Mouse (Mus musculus): ENCODE data around the gene Smoc1. TPM values are rescaled to one million over a fixed set of nuclear protein-coding genes. Genes with fewer than 3 reads are reported as not detected.

Gene Smoc1
- polyA plus RNA-seq, 1 experiment = 2.9 TPM

DNA sequence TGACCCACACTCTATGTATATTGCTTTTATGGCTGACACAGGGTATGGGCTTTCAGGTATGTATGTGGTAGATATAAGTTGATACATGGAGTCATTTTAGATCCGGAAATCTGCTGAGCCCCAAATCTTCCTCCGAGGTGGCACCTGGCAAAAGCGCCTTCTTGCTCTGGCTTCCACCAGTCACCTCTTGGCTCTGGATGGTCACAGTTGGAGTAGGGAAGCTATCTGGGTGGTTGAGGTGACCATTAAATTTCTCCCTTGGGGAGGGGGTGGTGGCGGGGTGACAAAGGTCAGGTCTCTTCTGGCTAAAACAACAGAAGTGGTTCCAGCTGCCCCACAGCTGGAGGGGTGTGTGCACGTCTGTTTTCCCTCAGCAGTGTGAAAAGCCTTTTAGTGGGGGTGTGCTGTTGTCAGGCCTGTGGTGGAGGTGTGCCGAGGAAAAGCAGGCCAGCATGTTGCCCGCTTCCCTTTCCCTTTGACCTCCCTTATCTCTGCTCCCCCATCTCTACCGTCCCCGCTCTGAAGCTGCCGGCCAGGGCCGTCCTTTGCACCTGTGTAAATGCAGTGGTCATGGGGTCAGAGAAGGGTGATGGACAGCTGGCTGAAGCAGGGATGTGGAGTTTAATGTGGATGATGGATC lies 68.3 kb downstream of the Smoc1 start:
- no peak for TF ChIP-seq CTCF (conservative IDR thresholded peaks at IDR 0.05; ENCODE audit: insufficient read depth, insufficient read length, low read depth, low read length)
- no peak for TF ChIP-seq POLR2A (IDR thresholded peaks at IDR 0.05; ENCODE audit: low read depth, low read length)
- 24% methylated on average over 11 of the region's 11 CpGs for WGBS

GRCm38 (mm10) chr12:81097267-81097666 lies 70.7 kb downstream of the Smoc1 start:
- no peak for TF ChIP-seq POLR2A (IDR thresholded peaks at IDR 0.05; ENCODE audit: low read depth, low read length)
- TF ChIP-seq CTCF (conservative IDR thresholded peaks at IDR 0.05; ENCODE audit: insufficient read depth, insufficient read length, low read depth, low read length) = no peak

More for the DNA sequence above, 68.3 kb downstream of the Smoc1 start:
- Histone ChIP-seq H3K27ac (ENCODE audit: insufficient read depth, low read depth, low read length) (no peak overlapping the region), H3K4me3 (ENCODE audit: insufficient read depth, low read depth, low read length) (no peak overlapping the region), H3K27me3 (replicated peaks; ENCODE audit: control insufficient read depth, insufficient read depth, low read length) (no peaks in the 10 kb centered on the region), H3K36me3 (ENCODE audit: control insufficient read depth, insufficient read depth, low read length) (no peaks in the 10 kb centered on the region), H3K4me1 (ENCODE audit: control insufficient read depth, insufficient read depth, low read length) (no peaks in the 10 kb centered on the region)
- DNase-seq = no peak

GRCm38 (mm10) chr12:81097738-81098137 lies 71.1 kb downstream of the Smoc1 start:
- DNase-seq = no peak
- Histone ChIP-seq H3K27me3 (replicated peaks; ENCODE audit: control insufficient read depth, insufficient read depth, low read length) (no peaks in the 10 kb centered on the region), H3K27ac (ENCODE audit: insufficient read depth, low read depth, low read length) (no peak overlapping the region), H3K4me3 (ENCODE audit: insufficient read depth, low read depth, low read length) (no peak overlapping the region), H3K36me3 (ENCODE audit: control insufficient read depth, insufficient read depth, low read length) (no peaks in the 10 kb centered on the region), H3K4me1 (ENCODE audit: control insufficient read depth, insufficient read depth, low read length) (no peaks in the 10 kb centered on the region)
- no peak for TF ChIP-seq POLR2A (IDR thresholded peaks at IDR 0.05; ENCODE audit: low read depth, low read length)
- TF ChIP-seq CTCF (conservative IDR thresholded peaks at IDR 0.05; ENCODE audit: insufficient read depth, insufficient read length, low read depth, low read length) = no peak
- WGBS = 43% methylated on average over 4 of the region's 4 CpGs

More at GRCm38 (mm10) chr12:81097267-81097666, 70.7 kb downstream of the Smoc1 start:
- H3K27ac ChIP-seq (ENCODE audit: insufficient read depth, low read depth, low read length) = no peak overlapping the region
- WGBS = 68% methylated on average over 7 of the region's 7 CpGs
- H3K4me3 ChIP-seq (ENCODE audit: insufficient read depth, low read depth, low read length) = no peak overlapping the region
- no peaks in the 10 kb centered on the region for H3K36me3 ChIP-seq (ENCODE audit: control insufficient read depth, insufficient read depth, low read length)
- no peak for DNase-seq
- no peaks in the 10 kb centered on the region for H3K27me3 ChIP-seq (replicated peaks; ENCODE audit: control insufficient read depth, insufficient read depth, low read length)
- no peaks in the 10 kb centered on the region for H3K4me1 ChIP-seq (ENCODE audit: control insufficient read depth, insufficient read depth, low read length)

GRCm38 (mm10) chr12:81099161-81099560 lies 72.6 kb downstream of the Smoc1 start:
- TF ChIP-seq POLR2A (IDR thresholded peaks at IDR 0.05; ENCODE audit: low read depth, low read length) (no peak), CTCF (conservative IDR thresholded peaks at IDR 0.05; ENCODE audit: insufficient read depth, insufficient read length, low read depth, low read length) (no peak)
- H3K4me3 ChIP-seq (ENCODE audit: insufficient read depth, low read depth, low read length) = no peak overlapping the region
- no peaks in the 10 kb centered on the region for H3K4me1 ChIP-seq (ENCODE audit: control insufficient read depth, insufficient read depth, low read length)
- no peak for DNase-seq
- WGBS = 83% methylated on average over 5 of the region's 5 CpGs
- no peaks in the 10 kb centered on the region for H3K36me3 ChIP-seq (ENCODE audit: control insufficient read depth, insufficient read depth, low read length)
- H3K27ac ChIP-seq (ENCODE audit: insufficient read depth, low read depth, low read length) = no peak overlapping the region
- H3K27me3 ChIP-seq (replicated peaks; ENCODE audit: control insufficient read depth, insufficient read depth, low read length) = no peaks in the 10 kb centered on the region

GRCm38 (mm10) chr12:81101691-81102090 lies 75.1 kb downstream of the Smoc1 start:
- WGBS = 32% methylated on average over 7 of the region's 7 CpGs
- no peak overlapping the region for H3K27ac ChIP-seq (ENCODE audit: insufficient read depth, low read depth, low read length)
- TF ChIP-seq POLR2A (IDR thresholded peaks at IDR 0.05; ENCODE audit: low read depth, low read length) (no peak), CTCF (conservative IDR thresholded peaks at IDR 0.05; ENCODE audit: insufficient read depth, insufficient read length, low read depth, low read length) (no peak)
- DNase-seq = no peak
- H3K27me3 ChIP-seq (replicated peaks; ENCODE audit: control insufficient read depth, insufficient read depth, low read length) = no peaks in the 10 kb centered on the region
- H3K4me1 ChIP-seq (ENCODE audit: control insufficient read depth, insufficient read depth, low read length) = no peaks in the 10 kb centered on the region
- no peaks in the 10 kb centered on the region for H3K36me3 ChIP-seq (ENCODE audit: control insufficient read depth, insufficient read depth, low read length)
- no peak overlapping the region for H3K4me3 ChIP-seq (ENCODE audit: insufficient read depth, low read depth, low read length)

- Histone ChIP-seq H3K27ac (ENCODE audit: insufficient read depth, low read depth, low read length) (no peak overlapping the region), H3K36me3 (ENCODE audit: control insufficient read depth, insufficient read depth, low read length) (no peaks in the 10 kb centered on the region), H3K4me3 (ENCODE audit: insufficient read depth, low read depth, low read length) (no peak overlapping the region), H3K4me1 (ENCODE audit: control insufficient read depth, insufficient read depth, low read length) (no peaks in the 10 kb centered on the region), H3K27me3 (replicated peaks; ENCODE audit: control insufficient read depth, insufficient read depth, low read length) (no peaks in the 10 kb centered on the region)
- no peak for TF ChIP-seq CTCF (conservative IDR thresholded peaks at IDR 0.05; ENCODE audit: insufficient read depth, insufficient read length, low read depth, low read length)
- TF ChIP-seq POLR2A (IDR thresholded peaks at IDR 0.05; ENCODE audit: low read depth, low read length) = no peak
- DNase-seq = no peak
- 68% methylated on average over 14 of the region's 14 CpGs for WGBS
These were observed 77.9 kb downstream of the Smoc1 start for GRCm38 (mm10) chr12:81104546-81104945.

- H3K27me3 ChIP-seq (replicated peaks; ENCODE audit: control insufficient read depth, insufficient read depth, low read length) = no peaks in the 10 kb centered on the region
- no peak overlapping the region for H3K4me3 ChIP-seq (ENCODE audit: insufficient read depth, low read depth, low read length)
- no peak overlapping the region for H3K27ac ChIP-seq (ENCODE audit: insufficient read depth, low read depth, low read length)
- no peaks in the 10 kb centered on the region for H3K36me3 ChIP-seq (ENCODE audit: control insufficient read depth, insufficient read depth, low read length)
- H3K4me1 ChIP-seq (ENCODE audit: control insufficient read depth, insufficient read depth, low read length) = no peaks in the 10 kb centered on the region
- 90% methylated on average over 12 of the region's 12 CpGs for WGBS
- DNase-seq = no peak
- TF ChIP-seq CTCF (conservative IDR thresholded peaks at IDR 0.05; ENCODE audit: insufficient read depth, insufficient read length, low read depth, low read length) (no peak), POLR2A (IDR thresholded peaks at IDR 0.05; ENCODE audit: low read depth, low read length) (no peak)
These were observed 79.4 kb downstream of the Smoc1 start for GRCm38 (mm10) chr12:81105721-81106633.
